Mouse (Mus musculus) cerebellum, postnatal 25 days (tissue): ENCODE results near the gene Plekhm1.

Experiments
- DNase-seq, 2 experiments: peaks; one replicate each; pipeline ENCODE4 v3.0.0; 2021; ENCODE audit warnings: mixed read lengths in 2 of 2

Plekhm1 gene

GRCm38 (mm10) chr11:103359841-103360641 lies 52.4 kb downstream of the Plekhm1 start:
- peak; percentile 89 to 91 for DNase-seq

- DNase-seq = peak; percentile 76 to 82
Measured at GRCm38 (mm10) chr11:103359122-103359521, 53.4 kb downstream of the Plekhm1 start.

GRCm38 (mm10) chr11:103358316-103358715 lies 54.2 kb downstream of the Plekhm1 start:
- no peak for DNase-seq

DNA sequence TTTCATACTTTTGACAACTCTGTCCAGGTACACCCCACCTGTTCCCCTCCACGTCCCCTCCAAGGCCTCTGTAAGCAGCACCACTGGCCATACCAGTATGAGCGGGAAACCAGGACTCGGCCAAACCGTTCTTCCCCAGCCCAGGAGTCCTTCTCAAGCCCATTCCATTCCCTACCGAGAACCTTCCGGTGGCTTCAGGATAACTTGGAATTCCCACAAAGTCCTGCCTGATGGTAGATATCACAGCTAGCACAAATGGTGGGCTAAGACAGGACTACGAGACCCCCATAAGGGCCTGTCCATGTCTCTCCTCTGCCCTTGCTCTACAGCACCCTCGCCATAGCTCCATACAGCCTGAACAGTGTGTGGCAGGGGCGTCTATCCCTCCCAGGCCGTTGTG lies 54.8 kb downstream of the Plekhm1 start:
- DNase-seq = no peak

GRCm38 (mm10) chr11:103356938-103357670 lies 55.4 kb downstream of the Plekhm1 start:
- no peak for DNase-seq

GRCm38 (mm10) chr11:103356032-103356571 lies 56.4 kb downstream of the Plekhm1 start:
- no peak for DNase-seq

DNA sequence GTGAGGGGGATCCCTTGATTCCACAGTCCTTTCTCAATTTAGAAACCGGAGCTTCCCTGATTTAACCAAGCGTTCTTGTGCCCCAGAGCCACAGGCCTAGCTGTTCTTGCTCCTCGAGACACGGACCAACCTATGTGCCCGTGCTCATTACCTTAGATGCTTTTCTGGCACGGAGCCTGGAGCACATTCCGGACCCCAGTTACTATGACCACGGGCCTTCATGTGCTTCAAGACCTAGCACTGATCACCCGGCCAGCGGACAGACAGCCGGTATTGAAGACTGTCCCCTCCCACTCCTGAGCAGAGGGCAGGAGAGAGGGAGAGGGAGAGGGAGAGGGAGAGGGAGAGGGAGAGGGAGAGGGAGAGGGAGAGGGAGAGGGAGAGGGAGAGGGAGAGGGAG lies 57.2 kb downstream of the Plekhm1 start:
- no peak for DNase-seq

DNA sequence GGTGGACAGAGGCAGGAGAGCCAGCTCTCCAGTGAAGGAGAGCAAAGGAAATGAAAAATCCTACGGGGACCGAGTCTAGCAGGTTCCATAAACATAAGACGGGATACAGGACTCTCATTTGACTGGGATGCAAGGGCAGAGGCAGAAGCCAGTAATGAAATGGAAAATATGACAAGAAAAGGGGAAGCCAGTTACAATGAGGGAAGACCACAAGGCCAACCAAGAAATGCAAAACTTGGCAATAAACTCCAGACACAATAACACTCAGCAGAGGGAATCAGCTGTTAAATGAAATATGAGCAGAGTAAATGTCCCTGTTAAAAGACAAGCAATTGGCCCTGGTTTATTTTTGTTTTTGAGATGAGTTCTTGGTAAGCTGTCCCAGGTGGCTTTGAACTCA lies 58.5 kb downstream of the Plekhm1 start:
- DNase-seq = no peak

GRCm38 (mm10) chr11:103352239-103352814 lies 60.2 kb downstream of the Plekhm1 start:
- DNase-seq = no peak

- no peak for DNase-seq
Measured at GRCm38 (mm10) chr11:103350711-103351315, 61.7 kb downstream of the Plekhm1 start.

- DNase-seq = no peak
Measured at GRCm38 (mm10) chr11:103349699-103350098, 62.8 kb downstream of the Plekhm1 start.

DNA sequence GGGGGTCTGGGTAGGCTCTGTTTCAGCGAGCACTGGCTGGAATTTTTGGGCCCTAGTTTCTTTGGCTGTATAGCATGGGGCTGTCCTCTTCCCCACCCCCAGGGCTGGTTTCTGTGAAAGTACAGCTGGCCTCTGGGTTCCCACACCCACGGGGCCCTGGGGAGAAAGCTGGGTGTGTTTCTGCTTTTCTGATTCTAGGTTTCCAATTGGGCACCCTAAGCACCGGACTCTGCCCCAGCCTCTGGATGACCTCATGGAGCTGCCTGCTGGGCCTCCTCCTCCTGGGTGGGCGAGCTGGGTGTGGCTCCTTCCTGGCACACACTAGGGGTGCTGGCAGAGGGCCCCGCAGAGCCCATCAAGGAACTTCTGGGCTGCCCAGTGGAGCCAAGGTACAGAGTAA lies 65.8 kb downstream of the Plekhm1 start:
- no peak for DNase-seq

GRCm38 (mm10) chr11:103346236-103346635 lies 66.3 kb downstream of the Plekhm1 start:
- DNase-seq = no peak

GRCm38 (mm10) chr11:103345408-103346091 lies 66.9 kb downstream of the Plekhm1 start:
- DNase-seq = no peak

GRCm38 (mm10) chr11:103344494-103345332 lies 67.8 kb downstream of the Plekhm1 start:
- DNase-seq = no peak

GRCm38 (mm10) chr11:103343881-103344280 lies 68.6 kb downstream of the Plekhm1 start:
- no peak for DNase-seq

GRCm38 (mm10) chr11:103343063-103343462 lies 69.4 kb downstream of the Plekhm1 start:
- DNase-seq = no peak

- no peak for DNase-seq
Measured at GRCm38 (mm10) chr11:103340677-103341076, 71.8 kb downstream of the Plekhm1 start.

DNA sequence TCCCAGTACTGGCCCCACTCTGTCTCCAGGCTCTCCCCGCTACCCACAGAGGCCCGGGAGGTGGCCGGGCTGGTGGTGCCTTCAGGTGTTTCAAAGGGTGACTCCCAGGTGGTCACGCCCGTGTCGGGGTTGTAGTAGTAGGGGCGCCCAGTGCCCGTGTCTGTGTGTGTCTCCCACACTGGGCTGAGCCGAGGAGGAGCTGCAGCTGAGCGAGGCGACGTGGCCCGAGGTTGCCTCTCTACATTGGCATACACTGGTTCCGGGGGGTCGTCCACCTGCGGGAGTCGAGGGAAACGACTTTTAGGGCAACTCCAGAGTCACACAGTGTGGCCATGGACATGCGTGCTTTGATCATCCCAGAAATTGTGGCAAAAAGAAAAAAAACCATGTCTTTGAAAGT lies 72.4 kb downstream of the Plekhm1 start:
- no peak for DNase-seq

GRCm38 (mm10) chr11:103339414-103340119 lies 72.9 kb downstream of the Plekhm1 start:
- no peak for DNase-seq

DNA sequence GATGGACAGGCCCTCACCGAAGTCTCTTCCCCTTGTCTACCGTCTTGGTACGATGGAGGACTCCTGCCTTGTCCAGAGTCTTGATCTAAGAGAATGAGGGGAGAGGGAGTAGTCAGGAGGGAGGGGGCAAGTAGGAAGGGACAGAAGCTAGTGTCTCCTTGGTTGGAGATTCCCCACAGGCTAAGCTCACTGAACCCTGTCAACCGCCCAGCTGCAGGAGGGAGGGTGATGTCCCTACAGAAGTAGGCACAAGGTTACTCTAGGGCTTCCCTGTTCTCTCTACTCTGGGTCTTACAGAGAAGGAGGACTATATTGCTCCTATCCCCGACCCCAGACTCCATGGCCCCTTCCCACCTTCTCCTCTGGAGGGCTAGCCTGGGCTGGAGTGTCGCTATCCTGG lies 73.8 kb downstream of the Plekhm1 start:
- DNase-seq = no peak
